Mouse (Mus musculus) forebrain, embryonic 12.5 days (tissue): ENCODE measurements at regions not wholly inside any gene's neighbourhood (a gene's known extent, or its start where the extent isn't known, plus 50 kb on each side); places are given as distances from the start of the nearest gene placed in this dataset.

Experiments
- ATAC-seq: fragments of 200-750 bp; cut with Nextera tagmentation; 2 replicates; pipeline ENCODE4 v1.8.0; 2017; ENCODE audit warnings: moderate TSS enrichment; ENCODE audit not compliant: low FRiP score
- H3K27ac ChIP-seq: fragments of 300-500 bp; sonication (generic); 2 replicates; pipeline ENCODE4 v1.5.1; 2016; ENCODE audit warnings: mild to moderate bottlenecking
- H3K27me3 ChIP-seq: fragments of 300-500 bp; sonication (generic); 2 replicates; pipeline ENCODE4 v1.6.1; 2016; ENCODE audit warnings: mild to moderate bottlenecking
- H3K36me3 ChIP-seq: fragments of 300-500 bp; sonication (generic); replicated peaks from 2 replicates; pipeline ENCODE4 v1.6.1; 2016; ENCODE audit warnings: mild to moderate bottlenecking
- H3K4me1 ChIP-seq: fragments of 300-500 bp; sonication (generic); 2 replicates; pipeline ENCODE4 v1.6.1; 2016
- H3K4me2 ChIP-seq: fragments of 300-500 bp; sonication (generic); 2 replicates; pipeline ENCODE4 v1.6.1; 2016; ENCODE audit warnings: mild to moderate bottlenecking, moderate library complexity
- H3K4me3 ChIP-seq: fragments of 300-500 bp; sonication (generic); replicated peaks from 2 replicates; pipeline ENCODE4 v1.5.1; 2016; ENCODE audit warnings: mild to moderate bottlenecking
- H3K9ac ChIP-seq: fragments of 300-500 bp; sonication (generic); 2 replicates; pipeline ENCODE4 v1.6.1; 2016; ENCODE audit warnings: mild to moderate bottlenecking
- H3K9me3 ChIP-seq: fragments of 300-500 bp; sonication (generic); 2 replicates; pipeline ENCODE4 v1.6.1; 2016
- WGBS: fragments of 180-500 bp; shearing (Covaris S2); methylation state at CpG from one replicate; pipeline ENCODE4 v1.1.7; 2016; 5-methylcytosine and 5-hydroxymethylcytosine counted together

- Histone ChIP-seq H3K4me1 (peaks cover under 1% of the 10 kb centered on the region; the same call in 1 of the 2 replicates), H3K27ac (no peak overlapping the region), H3K4me3 (no peak overlapping the region), H3K27me3 (no peaks in the 10 kb centered on the region), H3K9me3 (no peaks in the 10 kb centered on the region), H3K4me2 (no peak overlapping the region), H3K9ac (no peak overlapping the region), H3K36me3 (no peaks in the 10 kb centered on the region)
- no peak for ATAC-seq
- WGBS, result 92% methylated on average over 3 of the region's 3 CpGs
Observed at GRCm38 (mm10) chr13:82937856-82938255, 566.0 kb upstream of the Mef2c start.

DNA sequence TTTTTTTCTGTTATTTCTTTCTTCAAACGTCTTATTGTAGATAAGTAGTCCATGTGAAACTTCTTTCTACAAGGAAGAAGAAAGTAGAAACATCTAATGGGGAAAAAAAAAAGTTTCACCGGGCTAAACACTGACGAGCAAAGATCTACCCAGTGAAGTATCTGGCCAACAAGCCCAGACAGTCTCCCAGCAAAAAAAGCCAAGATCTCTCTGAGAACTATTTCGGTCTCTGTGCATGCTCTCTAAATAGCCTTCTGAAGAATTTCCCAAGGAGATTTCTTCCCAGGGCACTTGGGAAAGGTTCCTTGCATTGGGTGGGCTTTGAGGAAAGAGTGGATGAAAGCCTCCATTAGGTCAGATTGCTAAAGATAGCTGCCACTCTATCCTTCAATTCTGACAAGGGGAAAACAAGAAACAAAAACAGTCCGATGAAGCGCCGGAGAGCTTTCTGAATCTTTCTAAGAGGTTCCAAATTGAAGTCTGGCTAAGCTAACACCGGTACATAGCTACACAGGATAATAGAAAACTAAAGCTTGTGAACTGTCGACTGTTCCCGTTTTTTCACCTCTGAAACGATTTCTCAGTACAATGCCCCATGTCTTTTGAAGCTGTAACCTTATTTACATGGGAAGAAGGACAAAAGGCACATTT, 561.0 kb upstream of the Mef2c start:
- H3K4me1 ChIP-seq, result peaks cover 6% of the 10 kb centered on the region; the same call in 1 of the 2 replicates
- H3K4me2 ChIP-seq, result peak overlapping the region; percentile 29; the same call in 1 of the 2 replicates
- no peaks in the 10 kb centered on the region for H3K9me3 ChIP-seq
- no peaks in the 10 kb centered on the region for H3K27me3 ChIP-seq
- H3K27ac ChIP-seq, result no peak overlapping the region
- ATAC-seq, result no peak
- no peak overlapping the region for H3K4me3 ChIP-seq
- H3K9ac ChIP-seq, result no peak overlapping the region
- WGBS, result 39% methylated on average over 11 of the region's 11 CpGs
- H3K36me3 ChIP-seq, result no peaks in the 10 kb centered on the region

- ATAC-seq, result no peak
- no peaks in the 10 kb centered on the region for H3K36me3 ChIP-seq
Observed at GRCm38 (mm10) chr13:82946931-82947330, 556.9 kb upstream of the Mef2c start.

GRCm38 (mm10) chr13:82949541-82949940, 554.3 kb upstream of the Mef2c start:
- no peak for ATAC-seq
- WGBS, result 90% methylated on average over 6 of the region's 6 CpGs
- H3K27me3 ChIP-seq, result no peaks in the 10 kb centered on the region
- no peak overlapping the region for H3K9ac ChIP-seq
- H3K27ac ChIP-seq, result no peak overlapping the region
- H3K4me2 ChIP-seq, result no peak overlapping the region
- no peaks in the 10 kb centered on the region for H3K4me1 ChIP-seq
- H3K36me3 ChIP-seq, result no peaks in the 10 kb centered on the region
- no peaks in the 10 kb centered on the region for H3K9me3 ChIP-seq
- H3K4me3 ChIP-seq, result no peak overlapping the region

More at GRCm38 (mm10) chr13:82946931-82947330, 556.9 kb upstream of the Mef2c start:
- H3K4me3 ChIP-seq, result no peak overlapping the region
- H3K9ac ChIP-seq, result no peak overlapping the region
- no peak overlapping the region for H3K27ac ChIP-seq
- WGBS, result 92% methylated on average over 5 of the region's 5 CpGs
- H3K4me2 ChIP-seq, result no peak overlapping the region
- H3K27me3 ChIP-seq, result no peaks in the 10 kb centered on the region
- peaks cover 6% of the 10 kb centered on the region; the same call in 1 of the 2 replicates for H3K4me1 ChIP-seq
- no peaks in the 10 kb centered on the region for H3K9me3 ChIP-seq

- H3K36me3 ChIP-seq, result no peaks in the 10 kb centered on the region
- H3K9me3 ChIP-seq, result no peaks in the 10 kb centered on the region
- no peaks in the 10 kb centered on the region for H3K4me1 ChIP-seq
- H3K4me3 ChIP-seq, result no peak overlapping the region
- no peak overlapping the region for H3K4me2 ChIP-seq
- 71% methylated on average over 3 of the region's 3 CpGs for WGBS
- H3K9ac ChIP-seq, result no peak overlapping the region
- no peak overlapping the region for H3K27ac ChIP-seq
- no peaks in the 10 kb centered on the region for H3K27me3 ChIP-seq
- ATAC-seq, result no peak
Observed at GRCm38 (mm10) chr13:82962333-82962732, 541.5 kb upstream of the Mef2c start.

GRCm38 (mm10) chr13:82971722-82972121, 532.1 kb upstream of the Mef2c start:
- H3K36me3 ChIP-seq, result no peaks in the 10 kb centered on the region
- no peak for ATAC-seq
- H3K9ac ChIP-seq, result no peak overlapping the region
- H3K4me2 ChIP-seq, result no peak overlapping the region
- H3K9me3 ChIP-seq, result no peaks in the 10 kb centered on the region
- no peak overlapping the region for H3K4me3 ChIP-seq
- 88% methylated on average over 9 of the region's 9 CpGs for WGBS
- H3K27ac ChIP-seq, result no peak overlapping the region
- no peaks in the 10 kb centered on the region for H3K4me1 ChIP-seq
- H3K27me3 ChIP-seq, result no peaks in the 10 kb centered on the region

- H3K9ac ChIP-seq, result no peak overlapping the region
- H3K4me3 ChIP-seq, result no peak overlapping the region
- no peaks in the 10 kb centered on the region for H3K36me3 ChIP-seq
- no peak overlapping the region for H3K4me2 ChIP-seq
- no peaks in the 10 kb centered on the region for H3K4me1 ChIP-seq
- H3K9me3 ChIP-seq, result no peaks in the 10 kb centered on the region
- H3K27me3 ChIP-seq, result no peaks in the 10 kb centered on the region
- 78% methylated on average over 1 of the region's 1 CpGs for WGBS
- ATAC-seq, result no peak
- H3K27ac ChIP-seq, result no peak overlapping the region
Observed at GRCm38 (mm10) chr13:82974210-82974811, 529.5 kb upstream of the Mef2c start.

DNA sequence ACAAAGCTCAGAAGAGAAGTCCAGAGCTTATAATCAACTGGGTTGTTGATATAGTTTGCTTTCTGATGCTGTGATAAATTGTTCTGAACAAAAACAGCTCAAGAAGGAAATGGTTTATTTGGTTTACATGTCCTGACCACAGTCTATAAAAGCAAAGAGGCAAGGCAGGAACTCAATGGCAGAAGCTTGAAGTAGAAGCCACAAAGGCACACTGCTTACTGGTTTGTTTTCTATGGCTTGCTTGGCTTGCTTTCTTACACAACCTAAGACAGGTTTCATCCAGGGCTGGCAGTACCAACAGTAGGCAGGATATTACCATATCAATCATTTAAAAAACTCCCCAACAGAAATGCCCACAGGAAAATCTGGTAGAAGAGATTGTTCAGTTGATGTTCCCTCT, 502.7 kb upstream of the Mef2c start:
- H3K9me3 ChIP-seq, result no peaks in the 10 kb centered on the region
- H3K4me1 ChIP-seq, result no peaks in the 10 kb centered on the region
- ATAC-seq, result no peak
- no peak overlapping the region for H3K4me3 ChIP-seq
- no peak overlapping the region for H3K4me2 ChIP-seq
- no peaks in the 10 kb centered on the region for H3K36me3 ChIP-seq
- H3K9ac ChIP-seq, result no peak overlapping the region
- H3K27me3 ChIP-seq, result no peaks in the 10 kb centered on the region
- no peak overlapping the region for H3K27ac ChIP-seq

DNA sequence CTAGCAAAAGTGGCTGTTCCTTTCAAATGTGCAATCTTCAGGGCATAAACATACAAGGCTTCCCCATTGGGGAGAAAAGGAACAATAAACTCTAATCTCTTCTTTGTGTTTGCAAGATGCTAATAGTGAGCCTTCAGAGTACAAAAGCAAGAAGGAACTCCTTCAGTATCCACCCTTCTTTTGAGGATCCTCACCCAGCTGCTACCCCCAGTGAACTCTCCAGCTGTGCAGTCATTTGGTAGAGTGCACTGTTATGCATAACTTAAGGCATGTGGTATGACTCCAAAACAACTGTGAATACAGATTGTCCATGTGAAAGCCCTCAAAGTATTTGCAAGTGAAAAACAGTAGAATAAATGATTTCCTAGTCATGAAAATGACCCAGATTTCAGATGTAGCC, 487.1 kb upstream of the Mef2c start:
- Histone ChIP-seq H3K4me2 (no peak overlapping the region), H3K4me1 (0 out of 2 replicates have a peak, but pooled peaks cover 3% of the 10 kb centered on the region), H3K9me3 (peaks cover 4% of the 10 kb centered on the region; the same call in 1 of the 2 replicates), H3K27ac (no peak overlapping the region), H3K9ac (no peak overlapping the region), H3K4me3 (no peak overlapping the region), H3K36me3 (no peaks in the 10 kb centered on the region), H3K27me3 (no peaks in the 10 kb centered on the region)
- ATAC-seq, result no peak

DNA sequence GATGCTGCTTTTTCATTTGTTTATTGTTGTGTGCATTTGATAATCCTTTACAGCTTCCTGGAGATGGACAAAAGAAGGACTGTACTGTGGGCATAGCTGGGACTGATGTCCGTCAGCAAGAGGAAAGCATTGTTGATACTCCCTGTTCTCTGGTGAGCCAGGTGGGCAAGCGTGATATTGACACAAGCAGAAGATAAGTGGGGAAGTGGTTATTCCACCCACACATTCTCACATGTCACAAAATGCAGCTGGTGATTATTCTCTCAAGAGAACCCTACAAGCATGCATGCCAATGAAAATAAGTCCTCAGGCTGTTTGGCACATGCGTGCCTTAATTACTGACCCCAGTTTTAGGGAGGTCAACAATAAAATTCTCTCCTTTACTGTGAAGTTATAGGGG, 483.0 kb upstream of the Mef2c start:
- H3K9ac ChIP-seq, result no peak overlapping the region
- no peaks in the 10 kb centered on the region for H3K36me3 ChIP-seq
- H3K27ac ChIP-seq, result no peak overlapping the region
- H3K4me1 ChIP-seq, result 0 out of 2 replicates have a peak, but pooled peaks cover 3% of the 10 kb centered on the region
- ATAC-seq, result no peak
- no peak overlapping the region for H3K4me3 ChIP-seq
- WGBS, result 58% methylated on average over 3 of the region's 3 CpGs
- H3K4me2 ChIP-seq, result no peak overlapping the region
- H3K27me3 ChIP-seq, result no peaks in the 10 kb centered on the region
- H3K9me3 ChIP-seq, result no peaks in the 10 kb centered on the region

- Histone ChIP-seq H3K4me3 (no peak overlapping the region), H3K4me1 (no peaks in the 10 kb centered on the region), H3K27me3 (no peaks in the 10 kb centered on the region), H3K9ac (no peak overlapping the region), H3K27ac (no peak overlapping the region), H3K9me3 (no peaks in the 10 kb centered on the region), H3K36me3 (no peaks in the 10 kb centered on the region), H3K4me2 (no peak overlapping the region)
- ATAC-seq, result no peak
- 95% methylated on average over 4 of the region's 4 CpGs for WGBS
Observed at GRCm38 (mm10) chr13:83023972-83024371, 479.9 kb upstream of the Mef2c start.

GRCm38 (mm10) chr13:83035962-83036361, 467.9 kb upstream of the Mef2c start:
- H3K4me1 ChIP-seq, result no peaks in the 10 kb centered on the region
- H3K9ac ChIP-seq, result no peak overlapping the region
- no peak overlapping the region for H3K27ac ChIP-seq
- H3K9me3 ChIP-seq, result no peaks in the 10 kb centered on the region
- H3K4me2 ChIP-seq, result no peak overlapping the region
- no peak overlapping the region for H3K4me3 ChIP-seq
- H3K36me3 ChIP-seq, result no peaks in the 10 kb centered on the region
- no peaks in the 10 kb centered on the region for H3K27me3 ChIP-seq
- no peak for ATAC-seq

GRCm38 (mm10) chr13:83041506-83041905, 462.3 kb upstream of the Mef2c start:
- WGBS, result 93% methylated on average over 1 of the region's 1 CpGs
- Histone ChIP-seq H3K27me3 (no peaks in the 10 kb centered on the region), H3K9ac (no peak overlapping the region), H3K36me3 (no peaks in the 10 kb centered on the region), H3K4me2 (no peak overlapping the region), H3K4me3 (no peak overlapping the region), H3K9me3 (no peaks in the 10 kb centered on the region), H3K4me1 (no peaks in the 10 kb centered on the region), H3K27ac (no peak overlapping the region)
- no peak for ATAC-seq
